Mouse (Mus musculus) cortical plate, adult 2 months (tissue): Measurements from ENCODE around the gene Adam23.

Source experiments
- CTCF ChIP-seq: fragments of 200-500 bp; IDR thresholded peaks from 2 replicates; pipeline ENCODE4 v1.5.1; 2011; ENCODE audit warnings: mild to moderate bottlenecking, control low read depth, low read length; ENCODE audit not compliant: insufficient read depth; ENCODE audit errors: extremely low read depth
- POLR2A ChIP-seq: fragments of 200-500 bp; IDR thresholded peaks from 2 replicates; pipeline ENCODE4 v1.6.1; 2011; ENCODE audit warnings: mild to moderate bottlenecking, low read length, control low read depth; ENCODE audit not compliant: insufficient read depth; ENCODE audit errors: extremely low read depth

GRCm38 (mm10) chr1:63464441-63464840 lies 18.8 kb downstream of the Adam23 start:
- TF ChIP-seq CTCF (no peak), POLR2A (no peak)
